Mouse (Mus musculus): ENCODE results near the gene Tgm2. TPM values are rescaled to one million over a fixed set of nuclear protein-coding genes. Genes with fewer than 3 reads are reported as not detected.
A peak's percentile ranks its signal among the peaks of the same experiment; 100 is the strongest.

Tgm2 gene
- polyA plus RNA-seq, 1 experiment = 285 TPM

GRCm38 (mm10) chr2:158109516-158109915 is 36.7 kb downstream of the Tgm2 start:
- DNase-seq = no peak
- TF ChIP-seq POLR2A (IDR thresholded peaks at IDR 0.05; ENCODE audit: borderline replicate concordance, extremely low read depth, low read depth, low read length) = no peak
- TF ChIP-seq CTCF (IDR thresholded peaks at IDR 0.05; ENCODE audit: insufficient read depth, low read length) = no peak
- Histone ChIP-seq H3K4me3 (replicated peaks; ENCODE audit: extremely low read depth, low read depth, low read length) (no peak overlapping the region), H3K4me1 (ENCODE audit: control insufficient read depth, insufficient read depth, low read length) (peaks cover 11% of the 10 kb centered on the region)
- 5% methylated on average over 8 of the region's 8 CpGs for WGBS

DNA sequence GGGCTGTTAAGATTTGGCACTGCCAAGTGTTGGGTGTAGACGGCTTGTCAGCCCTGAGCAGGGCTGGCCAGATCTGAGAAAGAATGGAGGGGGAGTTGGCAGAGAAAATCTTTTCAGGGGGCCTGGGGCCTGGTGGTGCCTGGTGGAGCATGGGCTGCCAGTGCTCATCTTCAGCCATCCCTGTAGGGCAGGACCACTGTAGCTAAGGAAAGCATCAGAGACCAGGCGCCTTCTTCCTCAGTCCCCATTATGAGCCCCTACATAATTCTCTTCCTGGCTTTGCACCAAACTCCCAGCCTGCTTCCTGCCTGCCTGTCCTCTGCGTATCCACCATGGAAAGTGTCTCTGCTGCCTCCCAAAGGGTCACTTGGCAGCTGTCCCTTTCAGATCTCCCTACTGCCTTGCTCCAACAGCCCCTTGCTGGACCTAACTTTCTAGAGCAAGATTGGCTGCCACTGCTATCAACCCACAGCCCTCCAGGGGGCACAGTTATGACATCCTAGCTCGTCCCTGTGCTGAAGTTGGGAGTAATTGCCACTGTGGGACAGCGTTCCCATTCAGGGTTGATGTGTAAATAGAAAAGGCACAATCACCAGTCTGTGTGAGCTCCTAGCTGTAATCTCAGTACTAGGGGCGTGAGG is 39.2 kb downstream of the Tgm2 start:
- WGBS = 32% methylated on average over 6 of the region's 6 CpGs
- H3K4me3 ChIP-seq (replicated peaks; ENCODE audit: extremely low read depth, low read depth, low read length) = no peak overlapping the region
- DNase-seq = peak; percentile 58
- peaks cover 7% of the 10 kb centered on the region for H3K4me1 ChIP-seq (ENCODE audit: control insufficient read depth, insufficient read depth, low read length)
- no peak for TF ChIP-seq POLR2A (IDR thresholded peaks at IDR 0.05; ENCODE audit: borderline replicate concordance, extremely low read depth, low read depth, low read length)
- peak; percentile 96 for TF ChIP-seq CTCF (IDR thresholded peaks at IDR 0.05; ENCODE audit: insufficient read depth, low read length)

- Histone ChIP-seq H3K4me1 (ENCODE audit: control insufficient read depth, insufficient read depth, low read length) (peaks cover 7% of the 10 kb centered on the region), H3K4me3 (replicated peaks; ENCODE audit: extremely low read depth, low read depth, low read length) (no peak overlapping the region)
- DNase-seq = no peak
- WGBS = 73% methylated on average over 6 of the region's 6 CpGs
- TF ChIP-seq CTCF (IDR thresholded peaks at IDR 0.05; ENCODE audit: insufficient read depth, low read length) (no peak), POLR2A (IDR thresholded peaks at IDR 0.05; ENCODE audit: borderline replicate concordance, extremely low read depth, low read depth, low read length) (no peak)
Observed at GRCm38 (mm10) chr2:158105605-158106004, 40.6 kb downstream of the Tgm2 start.

GRCm38 (mm10) chr2:158104966-158105365 is 41.3 kb downstream of the Tgm2 start:
- WGBS = 88% methylated on average over 6 of the region's 6 CpGs
- DNase-seq = no peak
- peaks cover 7% of the 10 kb centered on the region for H3K4me1 ChIP-seq (ENCODE audit: control insufficient read depth, insufficient read depth, low read length)
- no peak for TF ChIP-seq POLR2A (IDR thresholded peaks at IDR 0.05; ENCODE audit: borderline replicate concordance, extremely low read depth, low read depth, low read length)
- TF ChIP-seq CTCF (IDR thresholded peaks at IDR 0.05; ENCODE audit: insufficient read depth, low read length) = no peak
- no peak overlapping the region for H3K4me3 ChIP-seq (replicated peaks; ENCODE audit: extremely low read depth, low read depth, low read length)

DNA sequence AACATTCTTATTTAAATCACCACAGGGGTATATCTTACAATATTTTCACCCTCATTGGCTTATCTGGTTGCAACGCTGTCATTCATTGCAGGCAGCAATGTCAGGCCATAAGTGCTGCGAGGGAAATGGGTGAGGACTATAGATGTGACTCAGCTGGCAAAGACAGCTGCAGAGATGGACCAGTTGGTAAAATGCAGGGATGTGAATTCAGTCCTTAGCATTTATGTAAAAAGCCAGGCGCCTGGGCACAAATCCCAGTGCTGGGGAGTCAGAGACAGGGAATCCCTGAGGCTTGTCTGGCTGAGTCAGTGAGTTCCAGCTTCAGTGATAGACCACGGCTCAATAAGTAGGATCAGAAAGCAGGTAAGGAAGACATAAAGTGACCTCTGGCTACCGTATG is 44.5 kb downstream of the Tgm2 start:
- Histone ChIP-seq H3K4me3 (replicated peaks; ENCODE audit: extremely low read depth, low read depth, low read length) (no peak overlapping the region), H3K4me1 (ENCODE audit: control insufficient read depth, insufficient read depth, low read length) (no peaks in the 10 kb centered on the region)
- 79% methylated on average over 5 of the region's 5 CpGs for WGBS
- no peak for DNase-seq
- TF ChIP-seq CTCF (IDR thresholded peaks at IDR 0.05; ENCODE audit: insufficient read depth, low read length) = no peak
- TF ChIP-seq POLR2A (IDR thresholded peaks at IDR 0.05; ENCODE audit: borderline replicate concordance, extremely low read depth, low read depth, low read length) = no peak

DNA sequence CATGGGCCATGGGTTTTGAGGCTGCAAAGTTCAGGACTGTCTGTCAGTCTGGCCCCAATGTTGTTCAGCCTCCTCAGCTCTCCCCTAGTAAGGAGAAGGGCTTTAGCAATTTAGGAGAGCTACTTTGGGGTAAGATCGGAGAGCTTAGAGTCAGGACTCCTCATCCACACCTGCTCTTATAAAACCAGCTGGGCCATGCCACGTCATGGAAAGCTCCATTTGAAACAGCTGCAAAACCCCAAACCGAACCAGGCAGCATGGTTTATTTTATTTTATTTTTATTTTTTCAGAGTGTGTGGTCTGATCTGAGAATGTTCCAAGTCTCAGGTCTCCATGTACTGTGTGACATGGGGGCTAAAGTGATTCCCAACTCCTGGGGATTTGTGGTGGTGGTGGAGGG is 46.7 kb downstream of the Tgm2 start:
- WGBS = 70% methylated on average over 3 of the region's 3 CpGs
- TF ChIP-seq POLR2A (IDR thresholded peaks at IDR 0.05; ENCODE audit: borderline replicate concordance, extremely low read depth, low read depth, low read length) = no peak
- TF ChIP-seq CTCF (IDR thresholded peaks at IDR 0.05; ENCODE audit: insufficient read depth, low read length) = no peak
- no peak for DNase-seq
- no peak overlapping the region for H3K4me3 ChIP-seq (replicated peaks; ENCODE audit: extremely low read depth, low read depth, low read length)
- no peaks in the 10 kb centered on the region for H3K4me1 ChIP-seq (ENCODE audit: control insufficient read depth, insufficient read depth, low read length)

DNA sequence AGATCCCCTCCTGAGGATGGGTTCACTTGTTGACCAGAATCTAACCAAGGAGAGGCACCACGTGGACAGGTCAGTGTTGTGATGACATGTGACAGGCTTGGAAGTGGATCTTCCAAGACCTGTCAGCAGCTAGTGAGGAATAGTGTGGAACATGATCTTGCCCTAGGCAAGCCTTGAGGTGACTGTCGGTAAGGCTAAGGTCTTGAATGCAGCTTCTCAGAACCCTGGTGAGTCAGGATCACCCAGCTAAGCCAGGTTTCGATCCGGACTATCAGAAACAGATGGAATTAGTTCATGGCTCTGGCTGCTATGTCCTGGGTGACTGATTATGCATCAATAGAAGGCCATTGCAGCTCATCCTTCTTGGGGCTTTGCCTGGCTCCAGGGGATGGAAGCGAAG is 47.5 kb downstream of the Tgm2 start:
- 81% methylated on average over 5 of the region's 5 CpGs for WGBS
- Histone ChIP-seq H3K4me1 (ENCODE audit: control insufficient read depth, insufficient read depth, low read length) (no peaks in the 10 kb centered on the region), H3K4me3 (replicated peaks; ENCODE audit: extremely low read depth, low read depth, low read length) (no peak overlapping the region)
- TF ChIP-seq CTCF (IDR thresholded peaks at IDR 0.05; ENCODE audit: insufficient read depth, low read length) (no peak), POLR2A (IDR thresholded peaks at IDR 0.05; ENCODE audit: borderline replicate concordance, extremely low read depth, low read depth, low read length) (no peak)
- no peak for DNase-seq

- Histone ChIP-seq H3K4me3 (replicated peaks; ENCODE audit: extremely low read depth, low read depth, low read length) (no peak overlapping the region), H3K4me1 (ENCODE audit: control insufficient read depth, insufficient read depth, low read length) (0 out of 2 replicates have a peak, but pooled peaks cover 2% of the 10 kb centered on the region)
- WGBS = 74% methylated on average over 5 of the region's 5 CpGs
- TF ChIP-seq CTCF (IDR thresholded peaks at IDR 0.05; ENCODE audit: insufficient read depth, low read length) = no peak
- no peak for TF ChIP-seq POLR2A (IDR thresholded peaks at IDR 0.05; ENCODE audit: borderline replicate concordance, extremely low read depth, low read depth, low read length)
- DNase-seq = no peak
Observed at GRCm38 (mm10) chr2:158097071-158097470, 49.2 kb downstream of the Tgm2 start.

DNA sequence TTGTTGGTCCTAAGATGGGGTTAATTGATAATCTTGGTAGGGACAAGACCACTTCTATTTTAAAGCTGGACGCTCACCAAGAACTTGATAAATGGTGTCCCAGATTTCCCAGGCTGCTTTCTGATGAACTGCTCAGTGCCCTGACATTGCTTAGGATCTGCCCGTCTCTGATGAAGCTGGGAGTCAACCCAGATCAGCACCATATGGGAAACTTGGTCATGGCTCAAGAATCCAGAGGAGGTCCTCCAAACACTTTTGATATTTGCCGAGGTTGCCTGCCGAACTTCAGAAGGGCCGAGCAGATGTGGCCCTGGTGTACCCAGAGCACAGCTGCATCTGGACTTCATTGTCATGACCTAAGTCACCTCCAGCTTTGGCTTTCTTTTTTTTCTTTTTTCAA is 51.4 kb downstream of the Tgm2 start:
- 62% methylated on average over 5 of the region's 5 CpGs for WGBS
- DNase-seq = no peak
- Histone ChIP-seq H3K4me1 (ENCODE audit: control insufficient read depth, insufficient read depth, low read length) (0 out of 2 replicates have a peak, but pooled peaks cover 2% of the 10 kb centered on the region), H3K4me3 (replicated peaks; ENCODE audit: extremely low read depth, low read depth, low read length) (no peak overlapping the region)
- TF ChIP-seq POLR2A (IDR thresholded peaks at IDR 0.05; ENCODE audit: borderline replicate concordance, extremely low read depth, low read depth, low read length) (no peak), CTCF (IDR thresholded peaks at IDR 0.05; ENCODE audit: insufficient read depth, low read length) (no peak)

GRCm38 (mm10) chr2:158094300-158094699 is 51.9 kb downstream of the Tgm2 start:
- no peak for DNase-seq
- Histone ChIP-seq H3K4me1 (ENCODE audit: control insufficient read depth, insufficient read depth, low read length) (0 out of 2 replicates have a peak, but pooled peaks cover 2% of the 10 kb centered on the region), H3K4me3 (replicated peaks; ENCODE audit: extremely low read depth, low read depth, low read length) (no peak overlapping the region)
- TF ChIP-seq CTCF (IDR thresholded peaks at IDR 0.05; ENCODE audit: insufficient read depth, low read length) = no peak
- no peak for TF ChIP-seq POLR2A (IDR thresholded peaks at IDR 0.05; ENCODE audit: borderline replicate concordance, extremely low read depth, low read depth, low read length)
- 56% methylated on average over 7 of the region's 7 CpGs for WGBS

All from lung, adult 2 months (tissue).